Mouse (Mus musculus) heart, adult 2 months (tissue): ENCODE measurements around the gene Pfkfb4. TPM values are rescaled to one million over a fixed set of nuclear protein-coding genes. Genes with fewer than 3 reads are reported as not detected.

ENCODE experiments used
- DNase-seq, 2 experiments: peaks; one replicate each; pipeline ENCODE4 v3.0.0; 2021
- H3K27ac ChIP-seq: fragments of 200-600 bp; 2 replicates; pipeline ENCODE4 v1.8.1; 2022
- H3K27me3 ChIP-seq: fragments of 200-500 bp; 2 replicates; pipeline ENCODE4 v1.6.1; 2012; ENCODE audit warnings: mild to moderate bottlenecking, low read length, inconsistent platforms, mixed read lengths; ENCODE audit not compliant: control insufficient read depth, insufficient read depth
- H3K36me3 ChIP-seq: fragments of 200-500 bp; 2 replicates; pipeline ENCODE4 v1.6.1; 2012; ENCODE audit warnings: low read length, inconsistent platforms; ENCODE audit not compliant: control insufficient read depth, insufficient read depth
- H3K4me1 ChIP-seq: fragments of 200-500 bp; 2 replicates; pipeline ENCODE4 v1.6.1; 2011; ENCODE audit warnings: low read length; ENCODE audit not compliant: control insufficient read depth, insufficient read depth
- H3K4me3 ChIP-seq: fragments of 200-600 bp; 2 replicates; pipeline ENCODE4 v1.8.1; 2022
- H3K79me2 ChIP-seq: fragments of 200-500 bp; replicated peaks from 2 replicates; pipeline ENCODE4 v1.6.1; 2012; ENCODE audit warnings: mild to moderate bottlenecking, inconsistent platforms, low read length, moderate library complexity, mixed read lengths; ENCODE audit not compliant: control insufficient read depth, insufficient read depth
- H3K9ac ChIP-seq: fragments of 200-500 bp; 2 replicates; pipeline ENCODE4 v1.6.1; 2012; ENCODE audit warnings: low read depth, mild to moderate bottlenecking, control low read depth, inconsistent platforms, low read length, mixed read lengths
- CTCF ChIP-seq: fragments of 200-600 bp; IDR thresholded peaks from 2 replicates; pipeline ENCODE4 v1.8.1; 2022; ENCODE audit warnings: antibody characterized with exemption, mild to moderate bottlenecking, moderate library complexity
- EP300 ChIP-seq: fragments of 200-500 bp; IDR thresholded peaks from 2 replicates; pipeline ENCODE4 v1.6.1; 2011; ENCODE audit warnings: low read depth, low read length, control low read depth; ENCODE audit not compliant: insufficient read depth
- POLR2A ChIP-seq: fragments of 200-500 bp; IDR thresholded peaks from 2 replicates; pipeline ENCODE4 v1.6.1; 2011; ENCODE audit warnings: mild to moderate bottlenecking, low read depth, low read length, control low read depth; ENCODE audit not compliant: insufficient read depth
- WGBS: fragments of 180-500 bp; shearing (Covaris S2); methylation state at CpG from one replicate; pipeline ENCODE4 v1.1.7; 2018; 5-methylcytosine and 5-hydroxymethylcytosine counted together
- intact Hi-C: fragments of 180-260 bp; cut with DNase I; formaldehyde crosslinking; loops from one replicate; pipeline ENCODE4 v1.15.1; 2025
- polyA plus RNA-seq: library from polyadenylated mRNA; depleted of rRNA; stranded (reverse); fragments of >200 nt; gene quantifications from 2 replicates; pipeline ENCODE4 v1.2.3, GENCODE M21; 2012
- total RNA-seq, 2 experiments: library from RNA; stranded (reverse); gene quantifications; 2 replicates each; pipeline ENCODE4 v1.2.3; 2021

Pfkfb4 gene
- total and polyA plus RNA-seq, 3 experiments = 1.3 to 7.3 (median 1.9) TPM

DNA sequence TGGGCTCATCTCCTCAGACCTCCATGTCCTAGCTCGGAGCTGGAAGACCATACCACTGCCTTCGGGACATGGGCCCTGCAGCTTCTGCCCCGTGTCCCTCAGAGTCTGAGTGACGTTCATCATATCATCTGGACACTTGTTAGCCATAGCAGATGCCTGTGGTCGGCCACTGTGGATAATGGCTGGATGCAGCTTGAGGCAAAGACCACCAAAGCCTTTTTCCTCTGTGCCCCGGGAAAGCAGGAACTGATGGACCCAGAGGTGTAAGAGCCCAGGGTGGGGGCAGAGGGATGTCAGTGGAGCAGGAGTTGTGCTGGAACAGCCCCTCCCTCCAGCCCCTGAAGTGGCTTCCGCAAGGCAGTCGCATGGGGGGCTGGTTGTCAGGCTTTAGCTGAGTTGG is 40.1 kb downstream of the Pfkfb4 start:
- no peak overlapping the region for H3K9ac ChIP-seq
- no peaks in the 10 kb centered on the region for H3K79me2 ChIP-seq
- 80% methylated on average over 8 of the region's 8 CpGs for WGBS
- H3K27me3 ChIP-seq = no peaks in the 10 kb centered on the region
- intact Hi-C loops = no loop called here
- H3K4me3 ChIP-seq = no peak overlapping the region
- H3K4me1 ChIP-seq = peaks cover 8% of the 10 kb centered on the region
- peak in 1 of 2 experiments; percentile 12 for DNase-seq
- no peaks in the 10 kb centered on the region for H3K36me3 ChIP-seq
- H3K27ac ChIP-seq = no peak overlapping the region
- no peak for TF ChIP-seq CTCF
- TF ChIP-seq EP300 = no peak
- TF ChIP-seq POLR2A = no peak

DNA sequence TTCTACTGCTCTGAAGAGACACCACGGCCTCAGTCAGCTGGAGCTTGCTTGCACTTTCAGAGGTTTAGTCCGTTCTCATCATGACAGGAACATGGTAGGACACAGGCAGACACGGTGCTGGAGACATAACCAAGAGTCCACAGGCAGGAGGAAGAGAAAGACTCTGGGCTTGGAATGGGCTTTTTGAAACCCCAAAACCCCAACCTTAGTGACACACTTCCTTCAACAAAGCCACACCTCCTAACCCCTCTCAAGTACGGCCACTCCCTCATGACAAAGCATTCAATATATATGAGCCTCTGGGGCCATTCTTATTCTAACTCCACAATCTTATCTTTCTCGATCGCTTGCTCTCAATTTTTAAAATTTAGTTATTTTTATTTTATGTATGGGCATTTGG is 40.9 kb downstream of the Pfkfb4 start:
- DNase-seq = no peak
- TF ChIP-seq EP300 (no peak), POLR2A (no peak), CTCF (no peak)
- Histone ChIP-seq H3K36me3 (no peaks in the 10 kb centered on the region), H3K27ac (no peak overlapping the region), H3K9ac (no peak overlapping the region), H3K79me2 (no peaks in the 10 kb centered on the region), H3K4me3 (no peak overlapping the region), H3K4me1 (peaks cover 3% of the 10 kb centered on the region), H3K27me3 (no peaks in the 10 kb centered on the region)
- 83% methylated on average over 6 of the region's 6 CpGs for WGBS
- intact Hi-C loops = no loop called here

DNA sequence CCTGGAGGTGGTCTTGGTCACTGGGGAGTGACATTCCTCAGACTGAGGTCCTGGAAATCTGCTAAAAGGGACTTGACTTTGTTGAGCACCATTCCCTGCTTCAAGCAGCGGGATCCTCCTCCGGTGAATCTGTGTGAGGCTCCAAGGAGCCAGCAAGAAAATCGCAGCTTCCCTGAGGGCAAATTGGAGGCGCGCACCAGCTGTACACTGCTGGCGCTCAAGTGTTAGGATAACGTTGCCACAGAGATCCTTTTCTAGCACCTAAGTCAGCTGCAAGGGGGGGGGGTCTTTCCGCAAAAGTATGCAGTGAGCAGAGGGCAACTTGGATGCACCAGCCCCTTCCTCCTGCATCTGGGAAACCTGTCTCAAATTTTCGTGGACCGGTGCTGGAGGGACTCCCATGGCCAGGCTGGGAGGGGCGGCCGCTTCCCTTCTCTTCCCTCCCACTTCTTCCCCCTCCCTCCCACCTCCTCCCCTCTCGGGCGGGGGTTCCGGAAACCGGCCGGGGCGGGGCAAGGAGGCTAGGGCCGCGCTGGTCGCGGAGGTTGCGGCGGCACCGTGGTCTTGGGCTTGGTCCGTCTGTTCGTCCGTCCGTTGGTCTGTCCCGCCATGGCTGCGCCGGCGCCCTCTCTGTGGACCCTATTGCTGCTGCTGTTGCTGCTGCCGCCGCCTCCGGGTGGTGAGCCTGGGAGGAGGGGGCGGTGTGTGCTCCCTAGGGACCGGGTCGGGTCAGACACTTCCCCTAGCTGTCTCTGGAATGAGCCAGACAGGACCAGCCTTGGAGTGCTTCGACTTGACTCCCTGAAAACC is 46.7 kb downstream of the Pfkfb4 start, which contains the start of gene Shisa5:
TSS of gene Shisa5 (plus strand) at position 480 of the 810 bp plus-strand sequence.
- TF ChIP-seq POLR2A = peak; percentile 86
- no peak for TF ChIP-seq EP300
- intact Hi-C loops = loop anchor here (2.0 kb wide), 1 partner anchor 37 kb away; no protein-coding TSS in a partner anchor
- DNase-seq = peak; percentile 92
- peaks cover 17% of the 10 kb centered on the region for H3K4me1 ChIP-seq
- peak within 1 kb of the TSS; percentile 97 for H3K27ac ChIP-seq
- peak within 1 kb of the TSS; percentile 97 for H3K9ac ChIP-seq
- H3K27me3 ChIP-seq = no peaks in the 10 kb centered on the region
- WGBS = 1% methylated on average over 40 of the region's 40 CpGs
- no peaks in the 10 kb centered on the region for H3K79me2 ChIP-seq
- peaks cover 2% of the 10 kb centered on the region; the same call in 1 of the 2 replicates for H3K36me3 ChIP-seq
- peak within 1 kb of the TSS; percentile 83 for H3K4me3 ChIP-seq

DNA sequence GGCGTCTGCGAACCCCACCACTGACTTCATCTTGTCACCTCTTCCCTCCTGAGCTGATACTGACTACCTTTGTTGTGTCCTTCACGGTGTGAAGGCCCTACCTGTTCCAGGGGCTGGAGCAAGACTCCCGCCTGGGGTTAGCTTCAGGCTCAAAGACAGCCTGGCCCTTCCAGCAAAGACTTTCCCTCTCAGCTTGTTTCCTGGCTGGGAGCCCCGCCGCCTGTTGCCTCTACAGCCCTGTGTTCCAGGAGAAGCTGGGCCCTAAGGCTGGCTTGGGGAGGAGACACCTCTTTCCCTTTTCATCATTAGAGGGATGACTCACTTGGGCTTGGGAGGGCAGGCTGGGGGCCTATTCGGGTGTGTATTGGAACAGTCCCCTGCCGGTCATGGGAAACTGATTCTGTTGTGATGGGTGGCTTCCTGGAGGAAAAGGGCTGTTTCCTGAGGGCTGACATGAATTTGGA is 47.4 kb downstream of the Pfkfb4 start:
- intact Hi-C loops = loop anchor here (1.0 to 2.0 kb wide), 2 partner anchors 20 to 38 kb away; partner anchors contain the start of gene Trex1
- peak overlapping the region; percentile 97 for H3K27ac ChIP-seq
- DNase-seq = peak; percentile 80 to 82
- peaks cover 17% of the 10 kb centered on the region for H3K4me1 ChIP-seq
- peak; percentile 52; the same call in 1 of the 2 replicates for TF ChIP-seq POLR2A
- peak; percentile 25 for TF ChIP-seq CTCF
- TF ChIP-seq EP300 = peak; percentile 75; the same call in 1 of the 2 replicates
- H3K4me3 ChIP-seq = peak overlapping the region; percentile 83
- 22% methylated on average over 8 of the region's 8 CpGs for WGBS
- no peaks in the 10 kb centered on the region for H3K27me3 ChIP-seq
- no peaks in the 10 kb centered on the region for H3K79me2 ChIP-seq
- H3K36me3 ChIP-seq = peaks cover 2% of the 10 kb centered on the region; the same call in 1 of the 2 replicates
- H3K9ac ChIP-seq = peak overlapping the region; percentile 97

DNA sequence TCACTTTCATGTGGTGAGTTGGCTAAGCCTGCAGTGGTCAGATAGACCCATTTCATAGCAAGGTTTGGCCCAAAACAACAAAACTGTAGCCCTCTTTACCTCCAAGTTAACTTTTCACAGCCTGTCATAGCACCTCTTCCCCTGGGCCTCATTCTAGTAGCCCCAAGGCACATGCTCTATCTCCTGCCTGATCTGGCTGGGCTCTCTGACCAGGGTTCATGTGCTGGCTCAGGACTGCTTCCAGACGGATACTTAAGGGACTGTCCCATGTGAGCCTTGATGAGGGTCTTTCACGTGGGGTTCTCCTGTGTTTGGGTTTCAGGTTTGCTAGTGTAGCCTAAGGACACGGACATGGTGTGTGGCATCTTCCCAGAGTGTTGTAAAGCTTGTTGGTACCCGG is 48.1 kb downstream of the Pfkfb4 start:
- H3K9ac ChIP-seq = peak overlapping the region; percentile 36
- WGBS = 45% methylated on average over 4 of the region's 4 CpGs
- H3K27ac ChIP-seq = peak overlapping the region; percentile 97
- intact Hi-C loops = loop anchor here (1.0 to 2.0 kb wide), 2 partner anchors 20 to 39 kb away; partner anchors contain the start of gene Trex1
- peaks cover 17% of the 10 kb centered on the region for H3K4me1 ChIP-seq
- peaks cover 2% of the 10 kb centered on the region; the same call in 1 of the 2 replicates for H3K36me3 ChIP-seq
- no peaks in the 10 kb centered on the region for H3K79me2 ChIP-seq
- H3K4me3 ChIP-seq = peak overlapping the region; percentile 83
- peak in 1 of 2 experiments; percentile 28 for DNase-seq
- TF ChIP-seq EP300 (no peak), POLR2A (no peak), CTCF (no peak)
- H3K27me3 ChIP-seq = no peaks in the 10 kb centered on the region
